ENCODE assay signal across 30 mouse cellular contexts in genomic region chr11:120362891-120363290, GRCm38 (mm10). TPM values are rescaled to one million over a fixed set of nuclear protein-coding genes. Genes with fewer than 3 reads are reported as not detected.
"Had no signal": no experiment of that assay in that cellular context is flagged by ENCODE, and none has a peak within 500 bp of the region (broad histone marks: within the 10 kb centered on the region; RNA-seq: fewer than 3 reads in every experiment).

No protein-coding gene starts in this region.

- H3K4me2 ChIP-seq: heart, embryonic 11.5 days; heart, embryonic 13.5 days; heart, embryonic 15.5 days; hindbrain, embryonic 13.5 days; hindbrain, embryonic 15.5 days; kidney, embryonic 15.5 days; limb, embryonic 12.5 days; liver, embryonic 11.5 days; liver, embryonic 13.5 days; liver, embryonic 15.5 days had no signal

- DNase-seq: gastrocnemius, postnatal 10 days; heart, adult 11 months; heart, adult 2 months; heart, postnatal 14 days; heart, postnatal 36 days; kidney, adult 11 months; kidney, adult 2 months; kidney, adult 9 months; kidney, postnatal 14 days; kidney, postnatal 36 days; layer of hippocampus, adult 9-11 months; layer of hippocampus, postnatal 36 days; left cerebral cortex, postnatal 4 days; liver, embryonic 13.5 days had no signal

- H3K9ac ChIP-seq: heart, embryonic 13.5 days; heart, embryonic 15.5 days; hindbrain, embryonic 13.5 days; hindbrain, embryonic 15.5 days; kidney, embryonic 15.5 days; limb, embryonic 12.5 days; liver, embryonic 13.5 days; liver, embryonic 15.5 days had no signal

- H3K36me3 ChIP-seq: heart, embryonic 13.5 days; heart, embryonic 15.5 days; hindbrain, embryonic 15.5 days; kidney, embryonic 15.5 days; limb, embryonic 12.5 days; liver, embryonic 13.5 days; liver, embryonic 15.5 days had no signal

- H3K4me3 ChIP-seq: heart, adult 2 months; heart, embryonic 13.5 days; heart, embryonic 15.5 days; hindbrain, embryonic 13.5 days; hindbrain, embryonic 15.5 days; kidney, embryonic 15.5 days; limb, embryonic 12.5 days; liver, embryonic 13.5 days; liver, embryonic 15.5 days had no signal

- H3K9me3 ChIP-seq: heart, embryonic 13.5 days; heart, embryonic 15.5 days; hindbrain, embryonic 13.5 days; hindbrain, embryonic 15.5 days; kidney, embryonic 15.5 days; limb, embryonic 12.5 days; liver, embryonic 13.5 days; liver, embryonic 15.5 days had no signal

- H3K27me3 ChIP-seq: heart, embryonic 13.5 days; heart, embryonic 15.5 days; hindbrain, embryonic 13.5 days; hindbrain, embryonic 15.5 days; kidney, embryonic 15.5 days had no signal

- ATAC-seq: forebrain, embryonic 16.5 days; hindbrain, postnatal 0 days; intestine, embryonic 16.5 days had no signal

- H3K27ac ChIP-seq: heart, adult 2 months; heart, embryonic 13.5 days; heart, embryonic 15.5 days; hindbrain, embryonic 13.5 days; hindbrain, embryonic 15.5 days; hindbrain, postnatal 0 days; kidney, embryonic 15.5 days; kidney, postnatal 0 days; limb, embryonic 12.5 days; liver, embryonic 13.5 days; liver, embryonic 15.5 days had no signal

RNA-seq across cellular contexts. Expression of gene Fscn2, which starts 1.6 kb away (rescaled TPM):
- total RNA-seq: heart, adult 2 months; heart, postnatal 14 days; heart, postnatal 36 days; left cerebral cortex, adult 18-20 months; left cerebral cortex, postnatal 10 days had no signal
- polyA plus RNA-seq: large intestine, adult 2 months; liver, embryonic 13.5 days; liver, embryonic 15.5 days had no signal
